Mouse (Mus musculus) heart, embryonic 14.5 days (tissue): Measurements from ENCODE around the gene Stx2. TPM values are rescaled to one million over a fixed set of nuclear protein-coding genes. Genes with fewer than 3 reads are reported as not detected.
A peak's percentile ranks its signal among the peaks of the same experiment; 100 is the strongest.
"Not testable (repeated sequence)": the region's sequence is repeated elsewhere in the genome, so short reads cannot be mapped to it uniquely, and the experiment has no call there.

ENCODE experiments used
- ATAC-seq: fragments of 200-750 bp; cut with Nextera tagmentation; 2 replicates; pipeline ENCODE4 v1.8.0; 2017; ENCODE audit warnings: low read depth, moderate TSS enrichment; ENCODE audit not compliant: insufficient number of reproducible peaks, insufficient read depth, low FRiP score
- H3K27ac ChIP-seq, 2 experiments: fragments of 200-500 bp in 1 of 2; fragments of 300-500 bp in 1 of 2; sonication (generic) in 1 of 2; replicated peaks in 1 of 2; 2 replicates each; pipeline ENCODE4 v1.5.1; 2012 to 2014; ENCODE audit warnings: low read depth in 2 of 2, low read length in 2 of 2, control low read depth in 1 of 2, mild to moderate bottlenecking in 1 of 2, mixed read lengths in 1 of 2; ENCODE audit not compliant: control insufficient read depth in 1 of 2, insufficient read depth in 1 of 2
- H3K27me3 ChIP-seq: fragments of 300-500 bp; sonication (generic); 2 replicates; pipeline ENCODE4 v1.6.1; 2014; ENCODE audit warnings: mild to moderate bottlenecking, low read length, control low read depth; ENCODE audit not compliant: control insufficient read depth, insufficient read depth
- H3K36me3 ChIP-seq: fragments of 300-500 bp; sonication (generic); 2 replicates; pipeline ENCODE4 v1.6.1; 2014; ENCODE audit warnings: mild to moderate bottlenecking, control low read depth, low read length, mixed read lengths; ENCODE audit not compliant: control insufficient read depth, insufficient read depth
- H3K4me1 ChIP-seq, 2 experiments: fragments of 200-500 bp in 1 of 2; fragments of 300-500 bp in 1 of 2; sonication (generic) in 1 of 2; 2 replicates each; pipeline ENCODE4 v1.6.1; 2012 to 2014; ENCODE audit warnings: low read length in 2 of 2, control low read depth in 1 of 2, mixed read lengths in 1 of 2; ENCODE audit not compliant: control insufficient read depth in 2 of 2, insufficient read depth in 2 of 2
- H3K4me2 ChIP-seq: fragments of 300-500 bp; sonication (generic); 2 replicates; pipeline ENCODE4 v1.6.1; 2014; ENCODE audit warnings: mild to moderate bottlenecking, low read length
- H3K4me3 ChIP-seq, 2 experiments: fragments of 200-500 bp in 1 of 2; fragments of 300-500 bp in 1 of 2; sonication (generic) in 1 of 2; 2 replicates each; pipeline ENCODE4 v1.5.1; 2012 to 2014; ENCODE audit warnings: low read length in 2 of 2, mild to moderate bottlenecking in 2 of 2, control low read depth in 1 of 2, low read depth in 1 of 2, moderate library complexity in 1 of 2; ENCODE audit not compliant: control insufficient read depth in 1 of 2, insufficient read depth in 1 of 2
- H3K9ac ChIP-seq: fragments of 300-500 bp; sonication (generic); 2 replicates; pipeline ENCODE4 v1.6.1; 2014; ENCODE audit warnings: mild to moderate bottlenecking, low read length
- H3K9me3 ChIP-seq: fragments of 300-500 bp; sonication (generic); 2 replicates; pipeline ENCODE4 v1.6.1; 2016; ENCODE audit warnings: low read length, control low read depth; ENCODE audit not compliant: control insufficient read depth
- WGBS: fragments of 180-500 bp; shearing (Covaris S2); extraction: QIAGEN DNeasy Blood & Tissue Kit; methylation state at CpG from one replicate; pipeline ENCODE4 v1.1.7; 2014; 5-methylcytosine and 5-hydroxymethylcytosine counted together
- polyA plus RNA-seq: library from polyadenylated mRNA; unstranded; fragments of >200 nt; fragmentation: Nextera tagmentation; extraction: Ambion mirVana; gene quantifications from 2 replicates; pipeline ENCODE4 v1.2.1, GENCODE M21; 2014

Stx2 gene
- polyA plus RNA-seq, 1 experiment from 2014 or later, result 21.3 TPM

GRCm38 (mm10) chr5:128971298-128971697, 37.1 kb downstream of the Stx2 start:
- peak overlapping the region; percentile 34 for H3K4me2 ChIP-seq
- 17% methylated on average over 14 of the region's 14 CpGs for WGBS
- H3K4me3 ChIP-seq, result no peak overlapping the region
- no peak for ATAC-seq
- no peak overlapping the region for H3K27ac ChIP-seq
- no peak overlapping the region for H3K9ac ChIP-seq
- H3K4me1 ChIP-seq, result no peaks in the 10 kb centered on the region
- H3K9me3 ChIP-seq, result no peaks in the 10 kb centered on the region
- no peaks in the 10 kb centered on the region for H3K27me3 ChIP-seq
- H3K36me3 ChIP-seq, result no peaks in the 10 kb centered on the region

- Histone ChIP-seq H3K36me3 (no peaks in the 10 kb centered on the region), H3K9me3 (no peaks in the 10 kb centered on the region), H3K9ac (no peak overlapping the region), H3K4me2 (peak overlapping the region; percentile 34), H3K4me3 (no peak overlapping the region), H3K4me1 (no peaks in the 10 kb centered on the region), H3K27ac (no peak overlapping the region), H3K27me3 (no peaks in the 10 kb centered on the region)
- 54% methylated on average over 10 of the region's 10 CpGs for WGBS
- ATAC-seq, result no peak
Measured at GRCm38 (mm10) chr5:128970878-128971277, 37.5 kb downstream of the Stx2 start.

GRCm38 (mm10) chr5:128964353-128964752, 44.0 kb downstream of the Stx2 start:
- Histone ChIP-seq H3K9ac (no peak overlapping the region), H3K4me2 (no peak overlapping the region), H3K4me3 (no peak overlapping the region), H3K9me3 (peaks cover 10% of the 10 kb centered on the region), H3K4me1 (no peaks in the 10 kb centered on the region), H3K27me3 (no peaks in the 10 kb centered on the region), H3K36me3 (no peaks in the 10 kb centered on the region), H3K27ac (no peak overlapping the region)
- 45% methylated on average over 4 of the region's 4 CpGs for WGBS
- no peak for ATAC-seq

GRCm38 (mm10) chr5:128958916-128959315, 49.5 kb downstream of the Stx2 start:
- H3K4me3 ChIP-seq, result no peak overlapping the region
- no peaks in the 10 kb centered on the region for H3K4me1 ChIP-seq
- no peak overlapping the region for H3K4me2 ChIP-seq
- no peak overlapping the region for H3K9ac ChIP-seq
- 78% methylated on average over 3 of the region's 3 CpGs for WGBS
- no peak for ATAC-seq
- H3K27ac ChIP-seq, result no peak overlapping the region
- H3K27me3 ChIP-seq, result no peaks in the 10 kb centered on the region
- H3K9me3 ChIP-seq, result peaks cover 15% of the 10 kb centered on the region
- H3K36me3 ChIP-seq, result no peaks in the 10 kb centered on the region

GRCm38 (mm10) chr5:128954371-128954770, 54.0 kb downstream of the Stx2 start:
- H3K36me3 ChIP-seq, H3K27me3 ChIP-seq, H3K27ac ChIP-seq, H3K4me1 ChIP-seq, H3K4me3 ChIP-seq, H3K4me2 ChIP-seq, ATAC-seq, H3K9ac ChIP-seq, H3K9me3 ChIP-seq: not testable (repeated sequence)
- WGBS, result 83% methylated on average over 5 of the region's 5 CpGs

- no peaks in the 10 kb centered on the region for H3K36me3 ChIP-seq
- peak within 1 kb of the TSS; percentile 33 to 34 for H3K4me3 ChIP-seq
- 0 out of 2 replicates have a peak, but pooled peaks cover 2% of the 10 kb centered on the region for H3K9me3 ChIP-seq
- H3K9ac ChIP-seq, result peak within 1 kb of the TSS; percentile 48; the same call in 1 of the 2 replicates
- H3K27ac ChIP-seq, result no peak within 1 kb of the TSS
- peak within 1 kb of the TSS; percentile 67 for H3K4me2 ChIP-seq
- 13% methylated on average over 16 of the region's 17 CpGs for WGBS
- H3K27me3 ChIP-seq, result peaks cover 7% of the 10 kb centered on the region
- 0 out of 4 replicates have a peak, but pooled peaks cover 0 to 4% of the 10 kb centered on the region in 2 experiments for H3K4me1 ChIP-seq
- ATAC-seq, result peak; percentile 48
Measured at GRCm38 (mm10) chr5:128953278-128954070, 54.9 kb downstream of the Stx2 start, which contains the start of gene Rimbp2. Rimbp2 (minus strand) TSS chr5:128953486.

GRCm38 (mm10) chr5:128952291-128953195, 55.8 kb downstream of the Stx2 start:
- peak overlapping the region; percentile 67 for H3K4me2 ChIP-seq
- H3K27me3 ChIP-seq, result peaks cover 7% of the 10 kb centered on the region
- H3K9me3 ChIP-seq, result 0 out of 2 replicates have a peak, but pooled peaks cover 2% of the 10 kb centered on the region
- no peak for ATAC-seq
- peak overlapping the region; percentile 33 to 34 for H3K4me3 ChIP-seq
- 0 out of 4 replicates have a peak, but pooled peaks cover 0 to 4% of the 10 kb centered on the region in 2 experiments for H3K4me1 ChIP-seq
- WGBS, result 1% methylated on average over 35 of the region's 35 CpGs
- no peak overlapping the region for H3K27ac ChIP-seq
- peak overlapping the region; percentile 48; the same call in 1 of the 2 replicates for H3K9ac ChIP-seq
- H3K36me3 ChIP-seq, result no peaks in the 10 kb centered on the region
